Mouse (Mus musculus) urinary bladder, postnatal 4 days (tissue): ENCODE measurements around the gene Vmn2r66.

Experiments used
- DNase-seq, 2 experiments: peaks; one replicate each; pipeline ENCODE4 v3.0.0; 2021 to 2022; ENCODE audit warnings: low spot score in 2 of 2

Gene Vmn2r66

GRCm38 (mm10) chr7:85012168-85012567 is at the start of gene Vmn2r66:
Gene Vmn2r66 (minus strand): TSS chr7:85012268.
- DNase-seq: no peak

- no peak for DNase-seq
Measured at GRCm38 (mm10) chr7:84996694-84997093, 15.4 kb downstream of the Vmn2r66 start.

GRCm38 (mm10) chr7:84964015-84964414 is 48.1 kb downstream of the Vmn2r66 start, which contains the start of gene Vmn2r65:
Gene Vmn2r65 (minus strand): TSS chr7:84964115.
- DNase-seq: no peak
